Mouse (Mus musculus) testis, postnatal 14 days (tissue): ENCODE results near the gene Art2b.
"Not testable (repeated sequence)": the region's sequence is repeated elsewhere in the genome, so short reads cannot be mapped to it uniquely, and the experiment has no call there.

Source experiments
- DNase-seq: peaks from one replicate; pipeline ENCODE4 v3.0.0; 2021; ENCODE audit warnings: low spot score

The Art2b gene

GRCm38 (mm10) chr7:101564086-101564485 is 21.3 kb downstream of the Art2b start:
- DNase-seq, result no peak

- not testable (repeated sequence) for DNase-seq
Observed at GRCm38 (mm10) chr7:101559393-101559792, 26.0 kb downstream of the Art2b start.

DNA sequence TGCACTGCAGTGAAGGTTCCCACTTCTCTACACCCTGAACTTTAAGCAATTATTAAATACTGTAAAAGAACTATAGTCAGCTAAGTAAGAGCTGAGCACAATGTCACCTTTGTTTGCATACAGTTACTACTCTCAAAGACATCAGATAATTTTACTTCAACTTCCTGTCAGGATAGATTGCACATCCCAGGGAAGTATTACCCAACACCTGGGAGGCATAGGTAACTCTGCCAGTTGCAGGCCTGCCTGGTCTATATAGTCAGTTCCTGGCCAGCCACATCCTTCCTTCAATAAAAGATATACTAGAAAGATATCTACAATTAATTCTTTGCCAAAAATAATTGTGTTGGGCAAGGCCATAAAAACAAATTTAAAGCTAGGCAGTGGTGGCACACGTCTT is 28.0 kb downstream of the Art2b start:
- DNase-seq, result no peak

- not testable (repeated sequence) for DNase-seq
Observed at GRCm38 (mm10) chr7:101555473-101555872, 29.9 kb downstream of the Art2b start.

DNA sequence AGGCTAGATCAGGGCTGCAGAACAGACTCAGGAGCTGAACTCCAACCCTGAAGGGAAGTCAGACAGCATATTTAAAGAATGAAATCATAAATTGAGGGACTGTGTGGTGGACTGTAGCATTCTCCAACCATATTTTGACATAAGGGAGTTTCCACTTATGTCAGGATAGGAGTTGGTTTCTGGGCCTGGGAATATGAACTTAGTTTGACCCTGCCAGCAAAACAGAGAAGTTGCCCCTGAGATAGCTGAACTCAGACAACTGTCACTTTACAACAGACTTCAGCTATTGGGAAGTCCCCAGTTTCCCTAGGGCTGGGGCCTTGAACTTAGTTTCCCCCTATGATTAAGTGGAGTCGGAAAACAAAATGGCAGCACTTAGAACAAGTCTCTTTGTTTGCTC is 33.9 kb downstream of the Art2b start:
- DNase-seq, result no peak

GRCm38 (mm10) chr7:101550686-101551485 is 34.5 kb downstream of the Art2b start:
- no peak for DNase-seq

GRCm38 (mm10) chr7:101549266-101549665 is 36.1 kb downstream of the Art2b start:
- DNase-seq, result no peak

DNA sequence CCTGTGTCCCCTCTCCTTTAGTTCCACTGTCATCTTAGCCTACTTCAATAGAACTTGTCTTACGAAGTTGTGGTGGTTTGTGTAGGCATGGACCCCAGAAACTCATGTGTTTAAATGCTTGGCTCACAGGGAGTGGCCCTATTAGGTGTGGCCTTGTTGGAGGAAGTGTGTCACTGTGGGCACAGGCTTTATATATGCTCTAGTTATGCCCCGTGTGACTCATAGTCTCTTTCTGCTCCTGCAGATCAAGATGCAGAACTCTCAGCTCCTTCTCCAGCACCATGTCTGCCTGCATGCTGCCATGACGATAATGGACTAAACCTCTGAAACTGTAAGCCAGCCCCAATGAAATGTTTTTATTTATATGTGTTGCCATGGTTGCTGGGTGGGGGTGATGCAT is 37.7 kb downstream of the Art2b start:
- no peak for DNase-seq

GRCm38 (mm10) chr7:101541734-101542133 is 43.7 kb downstream of the Art2b start:
- no peak for DNase-seq

DNA sequence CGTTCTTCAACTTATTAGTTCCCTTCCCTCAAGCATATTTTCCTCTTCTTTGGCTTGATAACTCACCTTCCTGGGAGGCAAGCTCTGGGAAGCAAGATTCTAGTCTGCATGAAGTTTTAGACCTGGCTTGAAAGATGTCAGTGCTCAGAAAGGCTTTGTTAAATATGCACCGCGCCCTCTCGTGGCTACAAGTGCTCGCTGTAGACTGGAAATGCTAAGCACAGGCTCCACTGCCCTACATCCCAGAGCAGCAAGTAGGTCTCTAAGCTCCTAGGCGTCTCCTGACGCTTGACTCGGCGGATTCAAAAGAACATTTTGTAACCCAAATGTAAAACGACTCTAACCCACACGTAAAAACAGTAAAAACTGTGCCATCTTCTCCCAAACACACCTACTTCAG is 44.3 kb downstream of the Art2b start:
- DNase-seq, result peak; percentile 24

DNA sequence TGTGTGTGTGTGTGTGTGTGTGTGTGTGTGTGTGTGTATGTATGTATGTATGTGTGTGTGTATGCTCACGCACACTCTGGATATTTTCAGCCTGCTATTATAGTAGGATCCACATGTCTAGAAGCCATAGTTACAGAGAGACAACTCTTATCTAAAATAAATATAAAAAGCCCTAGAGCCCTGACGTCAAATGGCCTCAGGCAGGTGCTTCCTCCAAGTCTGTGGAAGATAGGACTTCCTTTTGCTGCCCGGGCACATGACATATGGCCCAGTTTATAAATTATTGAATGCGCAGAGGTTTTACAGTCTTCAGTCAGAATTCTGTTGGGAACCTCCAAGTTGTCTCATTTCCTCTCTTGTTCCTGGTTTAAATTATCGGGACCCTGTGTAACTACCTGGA is 44.7 kb downstream of the Art2b start:
- DNase-seq, result no peak

- no peak for DNase-seq
Observed at GRCm38 (mm10) chr7:101539774-101540173, 45.6 kb downstream of the Art2b start.

DNA sequence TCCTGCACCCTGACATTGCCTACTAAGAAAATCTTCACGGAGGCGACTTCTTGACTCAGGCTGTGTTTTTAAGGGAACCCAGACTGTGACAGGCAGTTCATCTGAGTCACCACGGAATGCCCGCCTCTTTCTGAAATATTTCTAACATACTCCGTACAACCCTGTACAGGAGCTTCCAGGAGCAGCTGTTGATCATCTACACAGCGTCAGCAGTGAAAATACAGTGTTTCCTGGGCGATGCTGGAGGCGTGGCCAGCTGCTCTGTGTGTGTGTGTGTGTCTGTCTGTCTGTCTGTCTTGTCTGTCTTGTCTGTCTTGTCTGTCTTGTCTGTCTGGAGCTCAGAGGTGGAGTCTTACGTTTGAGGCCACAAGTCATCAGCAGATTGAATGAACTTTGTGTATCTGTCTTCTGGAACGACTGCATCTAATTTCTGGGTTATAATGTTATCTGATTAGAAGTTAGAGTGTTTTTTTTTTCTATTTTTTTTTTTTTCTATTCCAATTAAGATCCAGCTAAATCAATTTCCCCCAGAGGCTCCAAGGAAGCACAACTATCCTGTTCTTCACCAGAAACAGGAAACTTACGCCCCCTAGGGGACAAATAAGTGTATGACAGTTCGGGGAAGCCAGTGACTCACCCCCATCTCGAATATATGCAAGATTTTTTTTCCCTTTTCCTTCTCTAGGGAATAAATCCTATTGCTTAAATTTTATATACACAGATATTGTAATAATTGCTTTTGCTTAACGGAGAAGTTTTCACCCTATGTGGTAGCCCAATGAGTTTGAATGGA is 47.1 kb downstream of the Art2b start:
- DNase-seq, result peak; percentile 32

GRCm38 (mm10) chr7:101537541-101537940 is 47.9 kb downstream of the Art2b start:
- DNase-seq, result no peak

DNA sequence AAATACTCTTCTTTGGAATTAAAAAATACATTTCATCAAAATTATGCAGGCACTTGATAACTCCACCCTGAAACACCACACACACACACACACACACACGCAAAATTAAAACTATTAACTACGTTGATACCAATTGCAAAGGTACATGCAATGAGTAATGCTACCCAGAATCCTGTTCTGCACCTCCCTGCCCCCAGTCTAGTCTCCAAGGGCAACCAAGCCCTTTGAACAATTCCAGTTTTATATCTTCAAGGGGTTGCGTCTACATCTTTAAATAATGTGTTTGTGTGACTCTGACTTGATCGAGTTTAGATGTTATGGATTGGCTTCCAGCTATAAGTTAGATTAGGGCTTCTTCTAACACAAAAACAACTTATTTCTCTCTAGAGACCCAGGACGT is 49.9 kb downstream of the Art2b start:
- no peak for DNase-seq

GRCm38 (mm10) chr7:101535102-101535501 is 50.3 kb downstream of the Art2b start:
- DNase-seq, result no peak

GRCm38 (mm10) chr7:101534428-101534827 is 51.0 kb downstream of the Art2b start:
- no peak for DNase-seq
